Mouse (Mus musculus): Measurements from ENCODE around the gene Ppp2r5c. TPM values are rescaled to one million over a fixed set of nuclear protein-coding genes. Genes with fewer than 3 reads are reported as not detected.

Gene Ppp2r5c
- polyA plus RNA-seq, 1 experiment from 2014 or later = 139 TPM

DNA sequence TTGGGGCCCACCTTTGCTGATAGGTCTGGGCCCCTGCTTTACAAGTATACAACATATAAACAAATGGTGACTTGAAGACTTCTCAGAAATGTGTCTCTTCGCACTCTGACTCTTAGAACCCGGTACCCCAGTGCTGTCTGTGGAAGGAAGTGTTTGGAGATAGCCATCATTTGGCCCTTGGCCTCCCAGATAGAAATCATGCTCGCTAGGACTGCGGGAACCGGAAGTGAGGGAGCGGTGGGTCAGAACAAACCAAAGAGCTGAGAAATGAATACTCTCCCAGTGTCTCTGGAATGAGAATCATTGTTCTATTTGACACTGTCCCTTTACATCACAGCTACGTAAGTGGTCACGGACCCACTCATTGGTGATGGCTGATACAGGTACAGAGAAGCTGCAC lies 93.4 kb downstream of the Ppp2r5c start:
- no peak overlapping the region for H3K4me3 ChIP-seq (ENCODE audit: low read depth, low read length)
- H3K27me3 ChIP-seq (ENCODE audit: control insufficient read depth, insufficient read depth, low read length) = no peaks in the 10 kb centered on the region
- H3K4me2 ChIP-seq = no peak overlapping the region
- H3K36me3 ChIP-seq (ENCODE audit: control insufficient read depth, insufficient read depth, low read length) = peaks cover 2% of the 10 kb centered on the region; the same call in 1 of the 2 replicates
- 87% methylated on average over 8 of the region's 8 CpGs for WGBS (ENCODE audit: insufficient replicate concordance)
- peaks cover 5% of the 10 kb centered on the region for H3K4me1 ChIP-seq (ENCODE audit: control insufficient read depth, insufficient read depth, low read length)
- no peak for ATAC-seq (replicated peaks; ENCODE audit: insufficient number of reproducible peaks, low FRiP score, low TSS enrichment)
- H3K9ac ChIP-seq (ENCODE audit: low read depth, low read length) = no peak overlapping the region
- no peak overlapping the region for H3K27ac ChIP-seq (ENCODE audit: low read depth, low read length)
- no peaks in the 10 kb centered on the region for H3K9me3 ChIP-seq (replicated peaks; ENCODE audit: control insufficient read depth, low read length)

DNA sequence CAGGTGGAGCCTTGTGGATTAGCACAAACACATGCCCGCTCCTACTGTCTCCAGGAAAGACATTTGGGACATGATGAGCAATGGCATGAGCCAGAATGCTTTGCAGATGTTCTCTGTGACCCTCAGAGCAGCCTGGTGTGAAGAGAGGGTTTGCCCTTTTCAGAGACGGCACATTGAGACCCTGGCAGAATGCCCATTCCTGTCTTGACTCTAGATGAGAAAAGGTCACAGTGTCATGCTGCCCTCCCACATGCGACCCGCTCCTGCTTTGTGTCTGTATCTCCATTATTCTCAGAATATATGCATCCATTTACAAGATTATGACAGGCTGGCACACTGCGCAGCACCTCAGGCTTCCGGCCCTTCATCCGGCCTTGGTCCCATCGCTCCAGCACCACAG lies 94.1 kb downstream of the Ppp2r5c start:
- Histone ChIP-seq H3K4me1 (ENCODE audit: control insufficient read depth, insufficient read depth, low read length) (peaks cover 4% of the 10 kb centered on the region), H3K4me2 (no peak overlapping the region), H3K9me3 (replicated peaks; ENCODE audit: control insufficient read depth, low read length) (no peaks in the 10 kb centered on the region), H3K27me3 (ENCODE audit: control insufficient read depth, insufficient read depth, low read length) (no peaks in the 10 kb centered on the region), H3K4me3 (ENCODE audit: low read depth, low read length) (no peak overlapping the region), H3K36me3 (ENCODE audit: control insufficient read depth, insufficient read depth, low read length) (peaks cover 2% of the 10 kb centered on the region; the same call in 1 of the 2 replicates), H3K9ac (ENCODE audit: low read depth, low read length) (no peak overlapping the region), H3K27ac (ENCODE audit: low read depth, low read length) (no peak overlapping the region)
- WGBS (ENCODE audit: insufficient replicate concordance) = 83% methylated on average over 8 of the region's 8 CpGs
- no peak for ATAC-seq (replicated peaks; ENCODE audit: insufficient number of reproducible peaks, low FRiP score, low TSS enrichment)

DNA sequence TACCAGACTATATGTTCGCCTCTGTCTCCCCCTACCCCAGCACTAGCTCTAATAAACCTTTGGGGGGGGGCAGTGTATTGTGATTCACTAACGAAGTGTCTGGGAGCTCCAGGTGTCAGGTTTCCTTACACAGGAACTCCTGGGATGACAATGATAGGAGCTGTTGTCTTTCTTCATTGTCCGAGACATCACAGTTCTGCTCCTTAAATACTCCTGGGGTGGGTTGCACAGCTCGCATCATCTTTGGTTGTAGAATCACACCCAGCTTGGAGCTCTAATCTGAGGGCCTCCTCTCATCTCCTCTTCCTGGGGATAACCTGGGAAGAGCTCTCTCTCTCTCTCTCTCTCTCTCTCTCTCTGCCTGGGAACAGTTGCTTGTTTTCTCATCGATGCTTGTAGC lies 94.6 kb downstream of the Ppp2r5c start:
- no peak for ATAC-seq (replicated peaks; ENCODE audit: insufficient number of reproducible peaks, low FRiP score, low TSS enrichment)
- H3K4me1 ChIP-seq (ENCODE audit: control insufficient read depth, insufficient read depth, low read length) = peaks cover 4% of the 10 kb centered on the region
- no peak overlapping the region for H3K27ac ChIP-seq (ENCODE audit: low read depth, low read length)
- H3K4me2 ChIP-seq = no peak overlapping the region
- H3K36me3 ChIP-seq (ENCODE audit: control insufficient read depth, insufficient read depth, low read length) = peaks cover 2% of the 10 kb centered on the region; the same call in 1 of the 2 replicates
- H3K27me3 ChIP-seq (ENCODE audit: control insufficient read depth, insufficient read depth, low read length) = no peaks in the 10 kb centered on the region
- no peak overlapping the region for H3K9ac ChIP-seq (ENCODE audit: low read depth, low read length)
- WGBS (ENCODE audit: insufficient replicate concordance) = 84% methylated on average over 5 of the region's 5 CpGs
- H3K9me3 ChIP-seq (replicated peaks; ENCODE audit: control insufficient read depth, low read length) = no peaks in the 10 kb centered on the region
- no peak overlapping the region for H3K4me3 ChIP-seq (ENCODE audit: low read depth, low read length)

DNA sequence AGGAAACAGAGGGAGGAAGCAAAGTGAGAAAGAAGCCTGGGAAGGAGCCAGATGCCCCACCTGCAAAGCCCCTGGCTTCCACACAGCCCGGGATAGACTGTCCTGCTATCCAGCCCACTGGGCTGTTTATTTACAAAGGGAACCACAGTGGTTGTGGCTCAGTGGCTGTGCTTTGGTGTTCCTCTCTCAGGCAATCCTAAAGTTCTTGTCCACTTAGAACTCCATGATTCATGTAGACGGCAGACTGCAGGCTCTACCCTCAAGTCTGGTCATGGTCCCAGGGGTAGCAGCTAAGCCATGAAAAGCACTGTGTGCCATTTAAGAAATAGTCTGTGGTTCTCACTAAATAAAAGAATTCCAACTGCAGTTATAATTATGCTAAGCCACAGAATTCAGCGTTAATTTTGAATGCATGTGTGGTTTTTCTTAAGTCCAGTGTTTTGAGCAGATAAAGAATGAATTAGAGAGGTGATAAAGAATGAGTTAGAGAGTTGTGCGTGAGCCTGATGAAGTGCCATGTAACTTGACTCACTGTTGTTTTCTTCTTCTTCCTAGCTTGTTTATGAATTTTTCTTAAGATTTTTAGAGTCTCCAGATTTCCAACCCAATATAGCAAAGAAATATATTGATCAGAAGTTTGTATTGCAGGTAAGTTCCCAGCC lies 98.3 kb downstream of the Ppp2r5c start:
- Histone ChIP-seq H3K4me1 (ENCODE audit: control insufficient read depth, insufficient read depth, low read length) (peaks cover 4% of the 10 kb centered on the region), H3K9me3 (replicated peaks; ENCODE audit: control insufficient read depth, low read length) (no peaks in the 10 kb centered on the region), H3K9ac (ENCODE audit: low read depth, low read length) (no peak overlapping the region), H3K27me3 (ENCODE audit: control insufficient read depth, insufficient read depth, low read length) (no peaks in the 10 kb centered on the region), H3K4me3 (ENCODE audit: low read depth, low read length) (no peak overlapping the region), H3K27ac (ENCODE audit: low read depth, low read length) (no peak overlapping the region), H3K36me3 (ENCODE audit: control insufficient read depth, insufficient read depth, low read length) (peaks cover 10% of the 10 kb centered on the region), H3K4me2 (no peak overlapping the region)
- ATAC-seq (replicated peaks; ENCODE audit: insufficient number of reproducible peaks, low FRiP score, low TSS enrichment) = no peak
- WGBS (ENCODE audit: insufficient replicate concordance) = 83% methylated on average over 4 of the region's 4 CpGs

DNA sequence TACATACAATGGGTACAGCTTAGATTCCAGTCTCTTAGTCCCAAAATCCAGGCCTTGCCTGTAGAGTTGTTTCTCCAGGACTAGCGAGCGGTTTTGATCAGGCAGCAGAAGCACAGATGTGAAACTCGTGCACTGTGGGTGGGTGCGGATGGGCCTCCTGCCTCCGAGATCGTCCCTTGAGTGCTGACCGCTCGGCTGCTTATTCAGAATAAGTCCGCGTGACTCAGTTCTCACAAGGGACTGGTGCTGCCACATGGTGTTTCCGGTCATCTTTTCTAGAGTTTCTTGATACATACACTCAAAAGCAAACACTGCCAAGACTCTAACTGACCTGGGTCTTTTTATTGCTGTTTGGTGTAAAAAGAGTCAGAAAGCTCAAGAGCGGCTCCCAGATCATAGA lies 100.7 kb downstream of the Ppp2r5c start:
- no peak overlapping the region for H3K4me3 ChIP-seq (ENCODE audit: low read depth, low read length)
- H3K4me2 ChIP-seq = no peak overlapping the region
- H3K27me3 ChIP-seq (ENCODE audit: control insufficient read depth, insufficient read depth, low read length) = no peaks in the 10 kb centered on the region
- no peak overlapping the region for H3K9ac ChIP-seq (ENCODE audit: low read depth, low read length)
- peaks cover 17% of the 10 kb centered on the region for H3K36me3 ChIP-seq (ENCODE audit: control insufficient read depth, insufficient read depth, low read length)
- H3K9me3 ChIP-seq (replicated peaks; ENCODE audit: control insufficient read depth, low read length) = no peaks in the 10 kb centered on the region
- 82% methylated on average over 12 of the region's 12 CpGs for WGBS (ENCODE audit: insufficient replicate concordance)
- no peaks in the 10 kb centered on the region for H3K4me1 ChIP-seq (ENCODE audit: control insufficient read depth, insufficient read depth, low read length)
- no peak overlapping the region for H3K27ac ChIP-seq (ENCODE audit: low read depth, low read length)
- no peak for ATAC-seq (replicated peaks; ENCODE audit: insufficient number of reproducible peaks, low FRiP score, low TSS enrichment)

DNA sequence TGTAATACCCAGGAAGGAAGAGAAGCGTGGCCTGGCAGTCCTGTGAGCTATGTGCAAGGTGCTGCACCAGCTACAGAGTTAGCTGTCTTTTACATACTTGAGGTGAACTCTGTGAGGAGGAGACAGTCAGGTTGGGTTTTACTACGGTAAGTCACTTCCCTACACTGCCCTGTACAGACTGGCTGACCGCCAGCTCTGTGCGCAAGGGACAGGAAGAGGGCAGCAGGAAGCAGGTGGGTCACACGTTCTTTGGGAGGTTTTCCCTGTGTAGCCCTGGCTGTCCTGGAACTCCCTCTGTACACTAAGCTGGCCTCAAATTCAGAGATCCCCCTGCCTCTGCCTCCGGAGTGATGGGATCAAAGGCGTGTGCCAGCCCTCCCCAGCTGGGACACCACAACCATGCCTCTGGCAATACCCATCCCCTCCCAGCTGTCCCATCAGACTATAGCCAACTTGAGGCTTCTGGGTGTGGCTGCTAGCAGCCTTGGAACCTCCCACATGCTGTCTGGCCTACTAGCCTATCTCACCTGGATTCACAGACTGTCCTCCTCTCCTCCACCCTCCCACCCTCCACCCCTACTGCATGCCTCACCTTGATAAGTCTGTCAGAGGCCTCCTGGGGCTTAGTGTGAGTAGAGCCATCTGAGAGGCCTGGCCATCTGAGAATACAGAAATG lies 102.7 kb downstream of the Ppp2r5c start:
- WGBS (ENCODE audit: insufficient replicate concordance) = 84% methylated on average over 7 of the region's 7 CpGs
- Histone ChIP-seq H3K4me3 (ENCODE audit: low read depth, low read length) (no peak overlapping the region), H3K4me2 (no peak overlapping the region), H3K4me1 (ENCODE audit: control insufficient read depth, insufficient read depth, low read length) (no peaks in the 10 kb centered on the region), H3K36me3 (ENCODE audit: control insufficient read depth, insufficient read depth, low read length) (peaks cover 34% of the 10 kb centered on the region), H3K9ac (ENCODE audit: low read depth, low read length) (no peak overlapping the region), H3K27me3 (ENCODE audit: control insufficient read depth, insufficient read depth, low read length) (no peaks in the 10 kb centered on the region), H3K9me3 (replicated peaks; ENCODE audit: control insufficient read depth, low read length) (no peaks in the 10 kb centered on the region), H3K27ac (ENCODE audit: low read depth, low read length) (no peak overlapping the region)
- ATAC-seq (replicated peaks; ENCODE audit: insufficient number of reproducible peaks, low FRiP score, low TSS enrichment) = 0 out of 2 replicates have a peak, but pooled peaks have one; percentile 39

DNA sequence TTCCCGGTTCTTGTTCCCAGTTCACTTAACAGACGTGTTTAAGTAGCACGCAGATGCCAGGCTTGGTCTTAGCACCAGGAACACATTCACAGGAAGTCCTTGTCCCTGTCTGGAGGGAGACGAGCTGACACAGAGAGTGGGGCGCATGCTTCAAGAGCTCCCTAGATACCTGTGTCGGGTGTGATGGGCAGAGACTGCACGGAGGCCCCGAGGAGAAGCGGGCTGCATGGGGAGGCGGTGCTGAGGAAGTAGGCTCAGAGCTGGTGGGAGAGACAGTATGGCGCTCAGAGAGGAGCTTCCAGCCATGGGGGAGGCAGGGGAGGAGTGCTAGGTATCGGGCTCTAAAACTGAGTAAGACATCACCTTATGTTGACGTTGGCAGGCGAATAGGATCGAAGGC lies 103.4 kb downstream of the Ppp2r5c start:
- no peak overlapping the region for H3K4me2 ChIP-seq
- no peaks in the 10 kb centered on the region for H3K27me3 ChIP-seq (ENCODE audit: control insufficient read depth, insufficient read depth, low read length)
- no peak overlapping the region for H3K4me3 ChIP-seq (ENCODE audit: low read depth, low read length)
- H3K36me3 ChIP-seq (ENCODE audit: control insufficient read depth, insufficient read depth, low read length) = peaks cover 36% of the 10 kb centered on the region
- H3K9me3 ChIP-seq (replicated peaks; ENCODE audit: control insufficient read depth, low read length) = no peaks in the 10 kb centered on the region
- H3K27ac ChIP-seq (ENCODE audit: low read depth, low read length) = no peak overlapping the region
- H3K9ac ChIP-seq (ENCODE audit: low read depth, low read length) = no peak overlapping the region
- no peaks in the 10 kb centered on the region for H3K4me1 ChIP-seq (ENCODE audit: control insufficient read depth, insufficient read depth, low read length)
- ATAC-seq (replicated peaks; ENCODE audit: insufficient number of reproducible peaks, low FRiP score, low TSS enrichment) = no peak
- WGBS (ENCODE audit: insufficient replicate concordance) = 90% methylated on average over 15 of the region's 15 CpGs

DNA sequence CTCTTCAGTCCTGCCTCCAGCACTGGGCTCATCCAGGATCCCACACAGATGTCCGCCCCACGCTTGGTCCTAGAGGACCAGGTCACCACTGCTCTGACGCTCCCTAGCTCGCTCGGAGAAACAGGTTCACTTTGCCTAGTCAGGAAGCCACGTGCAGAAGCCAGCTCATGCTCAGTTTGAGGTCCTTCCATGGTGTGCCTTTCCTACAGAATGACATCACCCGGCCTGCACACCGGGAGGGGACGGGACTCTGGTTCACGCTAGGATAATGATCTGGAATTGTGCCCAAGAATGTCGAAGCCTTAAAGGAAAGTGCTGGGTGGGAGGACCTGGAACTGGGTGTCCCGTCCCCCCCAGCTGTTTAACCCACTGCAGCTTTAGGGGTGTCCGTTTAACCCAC lies 105.2 kb downstream of the Ppp2r5c start:
- Histone ChIP-seq H3K27ac (ENCODE audit: low read depth, low read length) (no peak overlapping the region), H3K4me1 (ENCODE audit: control insufficient read depth, insufficient read depth, low read length) (no peaks in the 10 kb centered on the region), H3K4me3 (ENCODE audit: low read depth, low read length) (no peak overlapping the region), H3K27me3 (ENCODE audit: control insufficient read depth, insufficient read depth, low read length) (no peaks in the 10 kb centered on the region), H3K4me2 (no peak overlapping the region), H3K36me3 (ENCODE audit: control insufficient read depth, insufficient read depth, low read length) (peaks cover 45% of the 10 kb centered on the region), H3K9me3 (replicated peaks; ENCODE audit: control insufficient read depth, low read length) (no peaks in the 10 kb centered on the region), H3K9ac (ENCODE audit: low read depth, low read length) (peak overlapping the region; percentile 28; the same call in 1 of the 2 replicates)
- WGBS (ENCODE audit: insufficient replicate concordance) = 87% methylated on average over 13 of the region's 13 CpGs
- ATAC-seq (replicated peaks; ENCODE audit: insufficient number of reproducible peaks, low FRiP score, low TSS enrichment) = no peak

DNA sequence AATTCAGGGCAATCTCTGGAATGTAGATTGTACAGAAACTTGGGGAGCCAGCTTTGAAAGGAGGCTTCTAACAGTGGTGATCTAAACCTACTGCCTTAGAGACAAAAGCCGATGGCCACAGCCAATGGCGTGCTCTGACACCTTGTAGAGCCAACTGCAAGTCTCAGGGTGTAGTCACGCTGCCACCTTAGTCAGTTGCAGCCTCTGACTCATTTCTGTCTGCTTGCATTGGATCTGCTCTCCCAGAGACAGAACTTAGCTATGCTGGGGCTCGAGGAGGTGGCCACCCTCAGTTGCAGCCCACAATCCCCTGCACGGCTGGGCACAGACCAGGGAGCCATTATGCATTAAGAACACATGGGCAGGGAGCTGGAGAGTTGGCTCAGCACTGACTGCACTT lies 106.4 kb downstream of the Ppp2r5c start:
- peaks cover 54% of the 10 kb centered on the region for H3K36me3 ChIP-seq (ENCODE audit: control insufficient read depth, insufficient read depth, low read length)
- H3K27me3 ChIP-seq (ENCODE audit: control insufficient read depth, insufficient read depth, low read length) = no peaks in the 10 kb centered on the region
- no peak overlapping the region for H3K27ac ChIP-seq (ENCODE audit: low read depth, low read length)
- no peak overlapping the region for H3K4me2 ChIP-seq
- WGBS (ENCODE audit: insufficient replicate concordance) = 91% methylated on average over 5 of the region's 5 CpGs
- H3K9me3 ChIP-seq (replicated peaks; ENCODE audit: control insufficient read depth, low read length) = no peaks in the 10 kb centered on the region
- no peak overlapping the region for H3K4me3 ChIP-seq (ENCODE audit: low read depth, low read length)
- H3K9ac ChIP-seq (ENCODE audit: low read depth, low read length) = no peak overlapping the region
- H3K4me1 ChIP-seq (ENCODE audit: control insufficient read depth, insufficient read depth, low read length) = no peaks in the 10 kb centered on the region
- no peak for ATAC-seq (replicated peaks; ENCODE audit: insufficient number of reproducible peaks, low FRiP score, low TSS enrichment)
